Mouse (Mus musculus) myocyte (in vitro differentiated cells): ENCODE results near the gene Mindy4.

Source experiments
- MAX ChIP-seq: IDR thresholded peaks from one replicate; pipeline ENCODE4 v1.6.1; 2011; ENCODE audit warnings: low read depth, mild to moderate bottlenecking, control low read depth
- MYOG ChIP-seq, 3 experiments: IDR thresholded peaks; one replicate each; pipeline ENCODE4 v1.6.1; 2011; ENCODE audit warnings: control low read depth in 2 of 3, low read depth in 2 of 3, mild to moderate bottlenecking in 2 of 3; ENCODE audit not compliant: insufficient read length in 2 of 3, control insufficient read depth in 1 of 3, insufficient read depth in 1 of 3
- POLR2A ChIP-seq: IDR thresholded peaks from one replicate; pipeline ENCODE4 v1.6.1; 2011; ENCODE audit warnings: low read depth, mild to moderate bottlenecking, control low read depth, moderate library complexity; ENCODE audit not compliant: insufficient read length
- TCF12 ChIP-seq: IDR thresholded peaks from one replicate; pipeline ENCODE4 v1.6.1; 2011; ENCODE audit warnings: mild to moderate bottlenecking, control low read depth; ENCODE audit not compliant: poor library complexity, insufficient read depth, severe bottlenecking
- USF1 ChIP-seq: IDR thresholded peaks from one replicate; pipeline ENCODE4 v1.6.1; 2011; ENCODE audit warnings: low read depth, mild to moderate bottlenecking, control low read depth, moderate library complexity

DNA sequence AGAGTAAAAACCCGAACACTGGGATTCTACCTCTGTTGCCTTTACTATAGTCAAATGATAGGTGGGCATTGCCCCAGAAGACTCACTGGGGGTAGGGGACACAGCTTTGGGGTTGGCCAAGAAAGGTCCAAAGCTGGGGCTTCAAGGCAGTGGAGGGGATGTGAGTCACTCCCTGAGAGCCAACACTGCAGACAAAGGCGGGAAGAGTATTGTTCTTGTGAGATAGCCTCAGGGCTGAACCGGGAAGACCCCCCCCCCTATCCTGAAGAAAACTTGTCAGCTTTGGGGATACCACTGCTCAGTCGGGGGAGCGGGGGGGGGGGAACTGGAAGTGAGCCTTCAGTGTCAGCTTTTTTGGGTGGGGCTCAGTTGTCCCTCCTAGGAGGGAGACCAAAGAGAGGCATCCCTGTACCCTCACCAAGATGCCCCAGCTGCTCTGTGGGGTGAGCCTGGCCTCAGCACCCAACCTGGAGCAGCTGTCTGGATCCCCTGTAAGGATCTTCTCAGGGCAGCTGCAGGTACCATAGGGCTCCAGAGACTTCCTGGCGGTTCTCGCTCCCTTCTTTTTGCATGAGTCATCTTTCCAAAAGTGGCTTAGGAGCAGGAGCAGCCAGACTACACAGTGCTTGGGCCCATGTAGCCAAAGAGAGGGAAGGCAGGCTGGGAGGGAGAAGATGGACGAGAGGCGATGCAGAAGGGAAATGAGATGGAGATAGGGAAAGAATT is 141.3 kb downstream of the Mindy4 start:
- TF ChIP-seq USF1 (no peak), MAX (no peak), MYOG (IDR thresholded peaks at IDR 0.05; ENCODE audit: control insufficient read depth in 1 of 3, insufficient read depth in 1 of 3, insufficient read length in 2 of 3, low read depth in 2 of 3) (peak in 2 of 3 experiments; percentile 38 to 61), TCF12 (peak; percentile 22), POLR2A (no peak)
